Mouse (Mus musculus) embryonic facial prominence, embryonic 14.5 days (tissue): Measurements from ENCODE around the gene Osgep. TPM values are rescaled to one million over a fixed set of nuclear protein-coding genes. Genes with fewer than 3 reads are reported as not detected.
"Not testable (repeated sequence)": the region's sequence is repeated elsewhere in the genome, so short reads cannot be mapped to it uniquely, and the experiment has no call there.

Experiments
- ATAC-seq: fragments of 200-750 bp; cut with Nextera tagmentation; 2 replicates; pipeline ENCODE4 v1.8.0; 2017; ENCODE audit warnings: low read depth, moderate number of reproducible peaks, moderate TSS enrichment
- DNase-seq: peaks from one replicate; pipeline ENCODE4 v3.0.0-alpha.2; 2015; ENCODE audit warnings: low spot score
- H3K27ac ChIP-seq: fragments of 300-500 bp; sonication (generic); replicated peaks from 2 replicates; pipeline ENCODE4 v1.5.1; 2014; ENCODE audit warnings: low read depth, mild to moderate bottlenecking, low read length, moderate library complexity
- H3K27me3 ChIP-seq: fragments of 300-500 bp; sonication (generic); replicated peaks from 2 replicates; pipeline ENCODE4 v1.6.1; 2014; ENCODE audit warnings: low read length; ENCODE audit not compliant: control insufficient read depth, insufficient read depth
- H3K36me3 ChIP-seq: fragments of 300-500 bp; sonication (generic); 2 replicates; pipeline ENCODE4 v1.6.1; 2014; ENCODE audit warnings: low read length, mixed read lengths; ENCODE audit not compliant: control insufficient read depth, insufficient read depth
- H3K4me1 ChIP-seq: fragments of 300-500 bp; sonication (generic); 2 replicates; pipeline ENCODE4 v1.6.1; 2014; ENCODE audit warnings: antibody characterized with exemption, low read length; ENCODE audit not compliant: control insufficient read depth, insufficient read depth
- H3K4me2 ChIP-seq: fragments of 300-500 bp; sonication (generic); 2 replicates; pipeline ENCODE4 v1.6.1; 2014; ENCODE audit warnings: low read depth, mild to moderate bottlenecking, low read length, moderate library complexity, mixed read lengths
- H3K4me3 ChIP-seq: fragments of 300-500 bp; sonication (generic); 2 replicates; pipeline ENCODE4 v1.5.1; 2014; ENCODE audit warnings: low read depth, mild to moderate bottlenecking, low read length
- H3K9ac ChIP-seq: fragments of 300-500 bp; sonication (generic); 2 replicates; pipeline ENCODE4 v1.6.1; 2014; ENCODE audit warnings: low read depth, mild to moderate bottlenecking, low read length, moderate library complexity, mixed read lengths
- H3K9me3 ChIP-seq: fragments of 300-500 bp; sonication (generic); 2 replicates; pipeline ENCODE4 v1.6.1; 2016; ENCODE audit warnings: low read length; ENCODE audit not compliant: control insufficient read depth
- WGBS: fragments of 180-500 bp; shearing (Covaris S2); extraction: QIAGEN DNeasy Blood & Tissue Kit; methylation state at CpG from one replicate; pipeline ENCODE4 v1.1.7; 2014; 5-methylcytosine and 5-hydroxymethylcytosine counted together
- polyA plus RNA-seq: library from polyadenylated mRNA; unstranded; fragments of >200 nt; fragmentation: Nextera tagmentation; extraction: Ambion mirVana; gene quantifications from 2 replicates; pipeline ENCODE4 v1.2.1, GENCODE M21; 2014

Gene Osgep
- polyA plus RNA-seq, 1 experiment from 2014 or later: 138 TPM

DNA sequence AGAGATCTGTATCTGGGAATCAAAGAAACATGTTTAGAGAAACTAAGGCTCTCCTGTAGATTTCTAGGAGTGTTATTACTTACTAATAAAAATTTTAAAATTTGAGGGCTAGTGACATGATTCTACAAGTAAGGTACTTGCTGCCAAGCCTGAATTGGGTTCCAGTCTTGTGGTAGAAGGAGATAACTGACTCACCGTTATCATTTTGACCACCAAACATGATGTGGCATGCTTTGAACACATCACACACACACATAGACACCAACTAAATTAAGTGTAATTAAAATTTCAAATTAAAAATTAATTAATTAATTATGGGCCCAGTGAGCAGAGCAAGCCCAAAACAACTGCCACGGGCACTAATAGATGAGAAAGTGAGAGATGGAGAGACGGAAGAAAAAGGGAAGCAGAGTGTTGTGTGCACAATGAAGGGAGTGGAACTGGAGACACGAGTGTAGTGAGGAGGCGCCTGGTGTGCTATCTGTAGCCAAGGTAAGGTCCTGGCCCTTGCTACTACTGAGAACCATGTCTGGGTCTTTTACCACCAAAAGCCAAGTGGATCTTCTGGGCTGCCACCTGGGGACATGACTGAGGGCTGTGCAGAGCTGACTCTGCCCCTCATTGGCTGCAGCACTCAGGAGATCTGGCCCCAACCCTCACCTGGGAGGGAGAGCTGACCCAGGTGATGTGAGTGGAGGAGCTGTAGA, 33.7 kb upstream of the Osgep start:
- not testable (repeated sequence) for H3K9ac ChIP-seq, H3K36me3 ChIP-seq, H3K27ac ChIP-seq, H3K9me3 ChIP-seq, H3K4me2 ChIP-seq, H3K4me1 ChIP-seq, DNase-seq, H3K4me3 ChIP-seq, ATAC-seq, H3K27me3 ChIP-seq
- WGBS: 86% methylated on average over 5 of the region's 5 CpGs

DNA sequence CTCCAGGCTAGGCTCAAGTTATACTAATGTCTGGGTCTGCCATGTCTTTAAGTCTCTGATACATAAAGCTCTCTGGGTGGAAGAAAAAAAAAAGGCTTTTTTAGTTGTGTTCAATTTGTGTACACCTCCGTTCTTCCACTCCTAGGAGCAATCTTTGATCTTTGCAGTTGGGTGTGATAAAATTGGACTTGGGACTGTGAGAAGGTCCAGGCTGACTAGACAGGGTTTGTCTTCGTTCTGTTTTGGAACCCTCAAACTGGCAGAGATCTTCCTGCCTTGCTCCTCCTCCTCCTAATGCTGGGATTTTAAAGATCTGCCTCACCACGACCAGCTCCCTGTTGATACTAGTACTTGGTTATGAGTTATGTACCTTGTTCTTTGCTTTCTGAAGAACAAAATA, 32.5 kb upstream of the Osgep start:
- WGBS: 60% methylated on average over 3 of the region's 3 CpGs
- not testable (repeated sequence) for H3K4me1 ChIP-seq, H3K4me3 ChIP-seq, H3K27ac ChIP-seq, ATAC-seq, H3K9me3 ChIP-seq, DNase-seq, H3K4me2 ChIP-seq, H3K36me3 ChIP-seq, H3K27me3 ChIP-seq, H3K9ac ChIP-seq

DNA sequence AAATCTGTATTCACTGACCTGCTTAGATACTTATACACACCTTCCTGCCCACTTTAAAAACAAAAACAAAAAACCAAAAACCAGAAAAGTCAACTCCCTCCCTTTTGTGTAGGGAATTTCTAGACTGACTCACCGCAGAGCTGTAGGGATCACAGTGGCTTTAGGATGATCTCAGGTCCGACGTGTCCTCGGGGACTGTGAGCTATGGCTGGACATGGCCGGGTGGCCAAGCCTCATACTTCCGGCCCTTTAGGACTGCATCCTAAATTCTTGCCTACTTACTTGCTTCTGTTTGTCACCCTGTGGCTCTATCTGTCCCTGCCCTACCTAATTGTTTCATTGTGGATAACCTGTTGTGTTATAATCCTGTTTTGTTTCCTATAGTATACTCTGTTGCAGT, 32.0 kb upstream of the Osgep start:
- not testable (repeated sequence) for H3K4me2 ChIP-seq, H3K27ac ChIP-seq, H3K9ac ChIP-seq, H3K36me3 ChIP-seq, H3K9me3 ChIP-seq, DNase-seq, ATAC-seq, H3K27me3 ChIP-seq, H3K4me1 ChIP-seq, H3K4me3 ChIP-seq
- WGBS: 77% methylated on average over 6 of the region's 6 CpGs

DNA sequence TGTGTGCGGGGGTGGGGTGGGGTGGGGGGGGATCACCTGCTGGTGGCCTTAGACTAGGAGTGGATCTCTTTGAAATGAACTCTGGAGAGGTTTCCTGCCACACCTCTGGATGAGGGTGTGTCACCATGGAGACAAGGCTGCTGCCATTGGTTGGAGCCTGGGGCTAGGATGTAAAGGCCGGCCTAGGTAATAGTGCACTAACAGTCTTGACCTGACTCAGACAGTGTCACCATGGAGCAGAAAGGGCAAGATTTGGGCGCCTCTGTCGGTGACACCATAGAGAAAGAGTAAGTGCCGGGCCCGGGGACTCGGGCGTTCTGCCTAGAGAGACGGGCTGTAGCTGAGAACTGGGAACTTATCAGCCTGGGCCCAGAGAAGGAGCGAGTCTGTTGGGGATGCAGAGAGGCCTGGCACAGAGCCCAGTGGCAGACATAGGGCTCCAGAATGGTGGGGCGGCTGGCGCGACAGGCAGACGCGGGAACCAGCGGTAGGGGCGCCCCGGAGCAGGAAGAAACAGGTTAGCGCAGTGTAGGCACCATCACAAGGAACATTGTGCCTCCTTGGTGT, 31.3 kb upstream of the Osgep start, which contains the start of gene Pnp2:
Pnp2 (plus strand) TSS at position 51 of the 567 bp plus-strand sequence.
- Histone ChIP-seq H3K4me2 (peak within 1 kb of the TSS; percentile 44; the same call in 1 of the 2 replicates), H3K9ac (peak within 1 kb of the TSS; percentile 40; the same call in 1 of the 2 replicates), H3K4me3 (peak within 1 kb of the TSS; percentile 14)
- not testable (repeated sequence) for DNase-seq, H3K36me3 ChIP-seq, H3K4me1 ChIP-seq, H3K9me3 ChIP-seq, H3K27ac ChIP-seq, H3K27me3 ChIP-seq
- peak; percentile 90 for ATAC-seq
- 10% methylated on average over 12 of the region's 19 CpGs for WGBS

DNA sequence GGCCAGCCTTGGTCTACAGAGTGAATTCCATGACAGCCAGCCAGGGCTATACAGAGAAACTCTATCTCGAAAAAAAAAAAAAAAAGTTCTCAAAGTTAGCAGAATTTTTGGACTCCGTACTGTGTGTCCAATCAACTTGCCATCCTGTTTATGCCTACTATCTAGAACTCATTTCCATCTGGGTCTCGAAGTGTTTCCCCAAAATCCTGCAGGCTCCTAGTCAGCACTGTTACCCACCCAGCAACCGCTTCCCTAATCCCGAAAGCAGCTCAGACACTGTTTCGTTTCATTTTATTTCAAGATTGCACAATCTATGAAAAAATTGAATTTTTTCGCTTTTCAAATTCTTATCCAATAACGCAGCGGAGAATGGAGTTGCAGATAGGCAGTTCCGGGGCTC, 30.8 kb upstream of the Osgep start:
- Histone ChIP-seq H3K9me3 (no peaks in the 10 kb centered on the region), H3K4me1 (no peaks in the 10 kb centered on the region), H3K36me3 (peaks cover 9% of the 10 kb centered on the region; the same call in 1 of the 2 replicates), H3K4me3 (no peak overlapping the region), H3K27me3 (no peaks in the 10 kb centered on the region), H3K4me2 (no peak overlapping the region), H3K27ac (no peak overlapping the region), H3K9ac (no peak overlapping the region)
- WGBS: 89% methylated on average over 10 of the region's 10 CpGs
- DNase-seq (no peak), ATAC-seq (no peak)

DNA sequence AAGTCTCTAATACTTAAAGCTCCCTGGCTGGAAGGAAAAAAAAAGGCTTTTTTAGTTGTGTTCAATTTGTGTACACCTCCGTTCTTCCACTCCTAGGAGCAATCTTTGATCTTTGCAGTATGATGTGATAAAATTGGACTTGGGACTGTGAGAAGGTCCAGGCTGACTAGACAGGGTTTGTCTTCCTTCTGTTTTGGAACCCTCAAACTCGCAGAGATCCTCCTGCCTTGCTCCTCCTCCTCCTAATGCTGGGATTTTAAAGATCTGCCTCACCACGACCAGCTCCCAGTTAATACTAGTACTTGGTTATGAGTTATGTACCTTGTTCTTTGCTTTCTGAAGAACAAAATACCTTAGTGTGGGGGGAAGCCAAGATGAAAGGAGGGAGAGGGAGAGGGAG, 20.8 kb upstream of the Osgep start:
- not testable (repeated sequence) for H3K4me1 ChIP-seq, DNase-seq, H3K36me3 ChIP-seq, H3K27me3 ChIP-seq, H3K9me3 ChIP-seq, H3K27ac ChIP-seq, ATAC-seq
- Histone ChIP-seq H3K4me3 (peak overlapping the region; percentile 54), H3K4me2 (peak overlapping the region; percentile 66), H3K9ac (peak overlapping the region; percentile 65)
- 30% methylated on average over 3 of the region's 3 CpGs for WGBS

DNA sequence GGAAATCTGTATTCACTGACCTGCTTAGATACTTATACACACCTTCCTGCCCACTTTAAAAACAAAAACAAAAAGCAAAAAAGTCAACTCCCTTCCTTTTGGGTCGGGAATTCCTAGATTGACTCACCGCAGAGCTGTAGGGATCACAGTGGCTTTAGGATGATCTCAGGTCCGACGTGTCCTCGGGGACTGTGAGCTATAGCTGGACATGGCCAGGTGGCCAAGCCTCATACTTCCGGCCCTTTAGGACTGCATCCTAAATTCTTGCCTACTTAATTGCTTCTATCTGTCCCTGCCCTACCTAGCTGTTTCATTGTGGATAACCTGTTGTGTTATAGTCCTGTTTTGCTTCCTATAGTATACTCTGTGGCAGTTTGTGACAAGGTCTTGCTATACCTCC, 20.4 kb upstream of the Osgep start:
- WGBS: 10% methylated on average over 6 of the region's 6 CpGs
- not testable (repeated sequence) for ATAC-seq, H3K36me3 ChIP-seq, DNase-seq, H3K4me1 ChIP-seq, H3K27me3 ChIP-seq, H3K9me3 ChIP-seq
- peak overlapping the region; percentile 65 for H3K9ac ChIP-seq
- H3K4me3 ChIP-seq: peak overlapping the region; percentile 54
- peak overlapping the region; percentile 66 for H3K4me2 ChIP-seq
- peak overlapping the region; percentile 88 for H3K27ac ChIP-seq

DNA sequence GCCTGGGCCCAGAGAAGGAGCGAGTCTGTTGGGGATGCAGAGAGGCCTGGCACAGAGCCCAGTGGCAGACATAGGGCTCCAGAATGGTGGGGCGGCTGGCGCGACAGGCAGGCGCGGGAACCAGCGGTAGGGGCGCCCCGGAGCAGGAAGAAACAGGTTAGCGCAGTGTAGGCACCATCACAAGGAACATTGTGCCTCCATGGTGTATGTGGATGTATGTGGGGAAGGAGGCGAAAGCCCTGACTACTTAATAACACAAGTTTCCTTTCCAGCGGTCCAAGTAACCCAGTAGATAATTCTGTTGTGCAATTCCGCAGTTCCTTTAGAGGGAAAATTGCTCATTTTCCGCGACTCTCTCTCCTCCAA, 20.0 kb upstream of the Osgep start:
- Histone ChIP-seq H3K4me3 (peak overlapping the region; percentile 54), H3K9ac (peak overlapping the region; percentile 65), H3K4me2 (peak overlapping the region; percentile 66), H3K27ac (peak overlapping the region; percentile 88)
- H3K27me3 ChIP-seq, H3K9me3 ChIP-seq, H3K36me3 ChIP-seq, H3K4me1 ChIP-seq: not testable (repeated sequence)
- ATAC-seq (peak; percentile 97), DNase-seq (peak; percentile 52)
- WGBS: under 1% methylated on average over 15 of the region's 15 CpGs
